Mouse (Mus musculus): ENCODE data around the gene Olfr1155. TPM values are rescaled to one million over a fixed set of nuclear protein-coding genes. Genes with fewer than 3 reads are reported as not detected.

Gene Olfr1155
- polyA plus RNA-seq (2016; fragmentation: Nextera tagmentation; extraction: Ambion mirVana), result not detected in 2 replicates

- Histone ChIP-seq H3K9ac (no peak within 1 kb of the TSS), H3K4me3 (replicated peaks) (no peak within 1 kb of the TSS), H3K27me3 (no peaks in the 10 kb centered on the region), H3K27ac (no peak within 1 kb of the TSS), H3K36me3 (replicated peaks) (no peaks in the 10 kb centered on the region), H3K9me3 (no peaks in the 10 kb centered on the region), H3K4me2 (no peak within 1 kb of the TSS), H3K4me1 (no peaks in the 10 kb centered on the region)
- no peak for ATAC-seq (ENCODE audit: low FRiP score)
- WGBS, result 88% methylated on average over 1 of the region's 1 CpGs
Observed at GRCm38 (mm10) chr2:87945037-87945436, at the start of gene Olfr1155. Gene Olfr1155 (minus strand): TSS chr2:87945137.

GRCm38 (mm10) chr2:87989813-87990212 lies 44.9 kb upstream of the Olfr1155 start, which contains the start of gene Olfr1158:
Gene Olfr1158 (plus strand): TSS chr2:87990113.
- Histone ChIP-seq H3K9me3 (no peaks in the 10 kb centered on the region), H3K27me3 (no peaks in the 10 kb centered on the region), H3K9ac (no peak within 1 kb of the TSS), H3K4me3 (replicated peaks) (no peak within 1 kb of the TSS), H3K27ac (no peak within 1 kb of the TSS), H3K4me2 (no peak within 1 kb of the TSS), H3K36me3 (replicated peaks) (no peaks in the 10 kb centered on the region), H3K4me1 (no peaks in the 10 kb centered on the region)
- no peak for ATAC-seq (ENCODE audit: low FRiP score)

GRCm38 (mm10) chr2:87974563-87974962 lies 29.6 kb upstream of the Olfr1155 start, which contains the start of gene Olfr74:
Gene Olfr74 (minus strand): TSS chr2:87974663.
- no peaks in the 10 kb centered on the region for H3K36me3 ChIP-seq (replicated peaks)
- no peaks in the 10 kb centered on the region for H3K9me3 ChIP-seq
- no peak within 1 kb of the TSS for H3K4me2 ChIP-seq
- no peak within 1 kb of the TSS for H3K4me3 ChIP-seq (replicated peaks)
- no peak within 1 kb of the TSS for H3K27ac ChIP-seq
- H3K9ac ChIP-seq, result no peak within 1 kb of the TSS
- WGBS, result 80% methylated on average over 3 of the region's 3 CpGs
- no peaks in the 10 kb centered on the region for H3K4me1 ChIP-seq
- no peak for ATAC-seq (ENCODE audit: low FRiP score)
- H3K27me3 ChIP-seq, result no peaks in the 10 kb centered on the region

- H3K27ac ChIP-seq, result no peak within 1 kb of the TSS
- H3K36me3 ChIP-seq (replicated peaks), result no peaks in the 10 kb centered on the region
- H3K4me2 ChIP-seq, result no peak within 1 kb of the TSS
- no peak within 1 kb of the TSS for H3K9ac ChIP-seq
- no peak within 1 kb of the TSS for H3K4me3 ChIP-seq (replicated peaks)
- H3K4me1 ChIP-seq, result no peaks in the 10 kb centered on the region
- no peak for ATAC-seq (ENCODE audit: low FRiP score)
- 92% methylated on average over 4 of the region's 4 CpGs for WGBS
- no peaks in the 10 kb centered on the region for H3K27me3 ChIP-seq
- no peaks in the 10 kb centered on the region for H3K9me3 ChIP-seq
Observed at GRCm38 (mm10) chr2:87968199-87968598, 23.3 kb upstream of the Olfr1155 start, which contains the start of gene Olfr1157. Gene Olfr1157 (minus strand): TSS chr2:87968299.

GRCm38 (mm10) chr2:87953000-87953399 lies 8.1 kb upstream of the Olfr1155 start, which contains the start of gene Olfr1156:
Gene Olfr1156 (minus strand): TSS chr2:87953100.
- Histone ChIP-seq H3K9me3 (no peaks in the 10 kb centered on the region), H3K9ac (no peak within 1 kb of the TSS), H3K4me3 (replicated peaks) (no peak within 1 kb of the TSS), H3K27ac (no peak within 1 kb of the TSS), H3K4me1 (no peaks in the 10 kb centered on the region), H3K36me3 (replicated peaks) (no peaks in the 10 kb centered on the region), H3K27me3 (no peaks in the 10 kb centered on the region), H3K4me2 (no peak within 1 kb of the TSS)
- ATAC-seq (ENCODE audit: low FRiP score), result no peak

GRCm38 (mm10) chr2:87905066-87905465 lies 39.9 kb downstream of the Olfr1155 start, which contains the start of gene Olfr1154:
Gene Olfr1154 (minus strand): TSS chr2:87905166.
- Histone ChIP-seq H3K4me1 (no peaks in the 10 kb centered on the region), H3K9me3 (no peaks in the 10 kb centered on the region), H3K27ac (no peak within 1 kb of the TSS), H3K4me2 (no peak within 1 kb of the TSS), H3K36me3 (replicated peaks) (no peaks in the 10 kb centered on the region), H3K9ac (no peak within 1 kb of the TSS), H3K4me3 (replicated peaks) (no peak within 1 kb of the TSS), H3K27me3 (no peaks in the 10 kb centered on the region)
- ATAC-seq (ENCODE audit: low FRiP score), result no peak
- WGBS, result 85% methylated on average over 1 of the region's 1 CpGs

- H3K27ac ChIP-seq, result no peak within 1 kb of the TSS
- no peak within 1 kb of the TSS for H3K4me3 ChIP-seq (replicated peaks)
- no peaks in the 10 kb centered on the region for H3K9me3 ChIP-seq
- ATAC-seq (ENCODE audit: low FRiP score), result no peak
- no peaks in the 10 kb centered on the region for H3K36me3 ChIP-seq (replicated peaks)
- no peak within 1 kb of the TSS for H3K9ac ChIP-seq
- no peaks in the 10 kb centered on the region for H3K4me1 ChIP-seq
- H3K4me2 ChIP-seq, result no peak within 1 kb of the TSS
- H3K27me3 ChIP-seq, result no peaks in the 10 kb centered on the region
- 78% methylated on average over 1 of the region's 1 CpGs for WGBS
Observed at GRCm38 (mm10) chr2:87894662-87895061, 50.3 kb downstream of the Olfr1155 start, which contains the start of gene Olfr1153. Gene Olfr1153 (plus strand): TSS chr2:87894962.

Other genes with a start within 250 kb of the Olfr1155 start
- not detected in 2 replicates for gene Olfr1137, start 232.0 kb downstream of the Olfr1155 start, polyA plus RNA-seq (2016; fragmentation: Nextera tagmentation; extraction: Ambion mirVana)
- not detected in 2 replicates for gene Olfr1138, start 205.2 kb downstream of the Olfr1155 start, polyA plus RNA-seq (2016; fragmentation: Nextera tagmentation; extraction: Ambion mirVana)
- not detected in 2 replicates for gene Olfr1140, start 201.4 kb downstream of the Olfr1155 start, polyA plus RNA-seq (2016; fragmentation: Nextera tagmentation; extraction: Ambion mirVana)
- not detected in 2 replicates for gene Olfr1141, start 191.1 kb downstream of the Olfr1155 start, polyA plus RNA-seq (2016; fragmentation: Nextera tagmentation; extraction: Ambion mirVana)
- not detected in 2 replicates for gene Olfr152, start 165.7 kb downstream of the Olfr1155 start, polyA plus RNA-seq (2016; fragmentation: Nextera tagmentation; extraction: Ambion mirVana)
- gene Olfr1143, start 144.5 kb downstream of the Olfr1155 start, polyA plus RNA-seq (2016; fragmentation: Nextera tagmentation; extraction: Ambion mirVana), result not detected in 2 replicates
- gene Olfr1145, start 135.3 kb downstream of the Olfr1155 start, polyA plus RNA-seq (2016; fragmentation: Nextera tagmentation; extraction: Ambion mirVana), result not detected in 2 replicates
- gene Olfr1148, start 114.6 kb downstream of the Olfr1155 start, polyA plus RNA-seq (2016; fragmentation: Nextera tagmentation; extraction: Ambion mirVana), result not detected in 2 replicates
- not detected in 2 replicates for gene Olfr1150-ps1, start 101.1 kb downstream of the Olfr1155 start, polyA plus RNA-seq (2016; fragmentation: Nextera tagmentation; extraction: Ambion mirVana)
- not detected in 2 replicates for gene Olfr1151, start 89.3 kb downstream of the Olfr1155 start, polyA plus RNA-seq (2016; fragmentation: Nextera tagmentation; extraction: Ambion mirVana)
- gene Olfr1152, start 78.6 kb downstream of the Olfr1155 start, polyA plus RNA-seq (2016; fragmentation: Nextera tagmentation; extraction: Ambion mirVana), result not detected in 2 replicates
- not detected in 2 replicates for gene Olfr1153, start 50.2 kb downstream of the Olfr1155 start, polyA plus RNA-seq (2016; fragmentation: Nextera tagmentation; extraction: Ambion mirVana)
- not detected in 2 replicates for gene Olfr1154, start 40.0 kb downstream of the Olfr1155 start, polyA plus RNA-seq (2016; fragmentation: Nextera tagmentation; extraction: Ambion mirVana)
- gene Olfr1156, start 8.0 kb upstream of the Olfr1155 start, polyA plus RNA-seq (2016; fragmentation: Nextera tagmentation; extraction: Ambion mirVana), result not detected in 2 replicates
- gene Olfr1157, start 23.2 kb upstream of the Olfr1155 start, polyA plus RNA-seq (2016; fragmentation: Nextera tagmentation; extraction: Ambion mirVana), result not detected in 2 replicates
- gene Olfr74, start 29.5 kb upstream of the Olfr1155 start, polyA plus RNA-seq (2016; fragmentation: Nextera tagmentation; extraction: Ambion mirVana), result not detected in 2 replicates
- gene Olfr1158, start 45.0 kb upstream of the Olfr1155 start, polyA plus RNA-seq (2016; fragmentation: Nextera tagmentation; extraction: Ambion mirVana), result not detected in 2 replicates
- not detected in 2 replicates for gene Olfr1160, start 63.1 kb upstream of the Olfr1155 start, polyA plus RNA-seq (2016; fragmentation: Nextera tagmentation; extraction: Ambion mirVana)
- gene Olfr1161, start 77.6 kb upstream of the Olfr1155 start, polyA plus RNA-seq (2016; fragmentation: Nextera tagmentation; extraction: Ambion mirVana), result not detected in 2 replicates
- gene Olfr73, start 92.6 kb upstream of the Olfr1155 start, polyA plus RNA-seq (2016; fragmentation: Nextera tagmentation; extraction: Ambion mirVana), result not detected in 2 replicates
- not detected in 2 replicates for gene Olfr1162, start 106.0 kb upstream of the Olfr1155 start, polyA plus RNA-seq (2016; fragmentation: Nextera tagmentation; extraction: Ambion mirVana)
- not detected in 2 replicates for gene Olfr1163, start 126.7 kb upstream of the Olfr1155 start, polyA plus RNA-seq (2016; fragmentation: Nextera tagmentation; extraction: Ambion mirVana)
- gene Olfr1164, start 148.8 kb upstream of the Olfr1155 start, polyA plus RNA-seq (2016; fragmentation: Nextera tagmentation; extraction: Ambion mirVana), result not detected in 2 replicates
- gene Olfr1166, start 183.1 kb upstream of the Olfr1155 start, polyA plus RNA-seq (2016; fragmentation: Nextera tagmentation; extraction: Ambion mirVana), result not detected in 2 replicates
- not detected in 2 replicates for gene Olfr1167, start 210.1 kb upstream of the Olfr1155 start, polyA plus RNA-seq (2016; fragmentation: Nextera tagmentation; extraction: Ambion mirVana)
- gene Olfr1168, start 236.7 kb upstream of the Olfr1155 start, polyA plus RNA-seq (2016; fragmentation: Nextera tagmentation; extraction: Ambion mirVana), result not detected in 2 replicates